In the genomic region with DNA sequence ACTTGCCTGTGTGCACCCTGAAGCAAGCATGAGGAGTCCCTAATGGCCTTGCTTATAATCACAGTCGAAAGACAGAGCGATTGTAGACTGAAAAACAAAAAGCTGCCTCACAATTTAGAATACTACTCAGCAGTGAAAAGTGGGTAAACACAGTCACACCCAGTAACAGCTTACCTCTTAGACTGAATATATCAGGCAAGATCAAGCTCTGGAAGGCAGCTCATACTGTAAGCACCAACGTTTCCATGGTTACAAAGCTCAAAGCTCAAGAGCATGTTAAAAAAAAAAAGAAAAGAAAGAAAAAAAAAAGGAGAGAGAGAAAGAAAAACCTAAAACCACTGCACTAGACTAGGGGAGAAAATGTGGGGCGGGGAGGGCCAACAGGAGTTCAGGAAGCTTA, we compare ENCODE assay signal across 26 mouse cellular contexts.
DNase-seq lines count a peak whose midpoint lies in the region; ATAC-seq and TF ChIP-seq lines count a peak whose summit lies in the region.
"Had no signal": no experiment of that assay in that cellular context is flagged by ENCODE, and none has a peak within 500 bp of the region (broad histone marks: within the 10 kb centered on the region; RNA-seq: fewer than 3 reads in every experiment).

No protein-coding gene starts in this region.

- H3K27me3 ChIP-seq in forebrain, embryonic 14.5 days (replicated peaks; ENCODE audit: control insufficient read depth, insufficient read depth, low read length): no peaks in the 10 kb centered on the region
- H3K27me3 ChIP-seq in forebrain, embryonic 13.5 days: no peaks in the 10 kb centered on the region
- H3K27me3 ChIP-seq in hindbrain, postnatal 0 days (ENCODE audit: insufficient read depth, low read length): no peaks in the 10 kb centered on the region
- H3K27me3 ChIP-seq in hindbrain, embryonic 11.5 days (ENCODE audit: control insufficient read depth, insufficient read depth, low read length): no peaks in the 10 kb centered on the region
- no peaks in the 10 kb centered on the region for H3K27me3 ChIP-seq in midbrain, postnatal 0 days (ENCODE audit: insufficient read depth, low read length)
- H3K27me3 ChIP-seq in midbrain, embryonic 10.5 days (ENCODE audit: low read depth, poor library complexity, severe bottlenecking): no peaks in the 10 kb centered on the region
- H3K27me3 ChIP-seq: embryonic facial prominence, embryonic 12.5 days; forebrain, embryonic 15.5 days; heart, embryonic 13.5 days; hindbrain, embryonic 12.5 days; hindbrain, embryonic 15.5 days; intestine, embryonic 15.5 days had no signal

- peak; percentile 31 for DNase-seq in forebrain, embryonic 14.5 days (ENCODE audit: low spot score)
- DNase-seq in hindbrain, postnatal 0 days (ENCODE audit: low spot score): peak; percentile 31
- DNase-seq in hindbrain, embryonic 11.5 days (ENCODE audit: low spot score): no peak
- peak; percentile 15 for DNase-seq in midbrain, postnatal 0 days (ENCODE audit: low spot score)
- DNase-seq in midbrain, embryonic 10.5 days (ENCODE audit: low spot score): no peak
- DNase-seq in B cell, adult 2 months: no peak
- DNase-seq: adrenal gland, adult 2 months; adrenal gland, postnatal 14 days; cerebellum, adult 18-20 months; cerebellum, adult 9-10 months; cerebellum, postnatal 14 days; gastrocnemius, postnatal 10 days; heart, adult 18-20 months; heart, postnatal 14 days; heart, postnatal 4 days; kidney, adult 11 months had no signal

- no peaks in the 10 kb centered on the region for H3K9me3 ChIP-seq in forebrain, embryonic 14.5 days (replicated peaks; ENCODE audit: control insufficient read depth, low read length)
- no peaks in the 10 kb centered on the region for H3K9me3 ChIP-seq in forebrain, embryonic 13.5 days (replicated peaks)
- no peaks in the 10 kb centered on the region for H3K9me3 ChIP-seq in hindbrain, postnatal 0 days (ENCODE audit: low read length)
- no peaks in the 10 kb centered on the region for H3K9me3 ChIP-seq in hindbrain, embryonic 11.5 days (ENCODE audit: control insufficient read depth, low read length)
- H3K9me3 ChIP-seq in midbrain, postnatal 0 days (ENCODE audit: low read length): no peaks in the 10 kb centered on the region
- H3K9me3 ChIP-seq in midbrain, embryonic 10.5 days (replicated peaks): no peaks in the 10 kb centered on the region
- H3K9me3 ChIP-seq: embryonic facial prominence, embryonic 12.5 days; forebrain, embryonic 15.5 days; heart, embryonic 10.5 days; hindbrain, embryonic 15.5 days; intestine, embryonic 15.5 days had no signal

- no peak overlapping the region for H3K4me3 ChIP-seq in forebrain, embryonic 14.5 days (ENCODE audit: low read depth, low read length)
- H3K4me3 ChIP-seq in forebrain, embryonic 13.5 days: no peak overlapping the region
- no peak overlapping the region for H3K4me3 ChIP-seq in hindbrain, postnatal 0 days (ENCODE audit: low read length)
- no peak overlapping the region for H3K4me3 ChIP-seq in hindbrain, embryonic 11.5 days (ENCODE audit: low read depth, low read length)
- H3K4me3 ChIP-seq in midbrain, postnatal 0 days (ENCODE audit: low read depth, low read length): no peak overlapping the region
- no peak overlapping the region for H3K4me3 ChIP-seq in midbrain, embryonic 10.5 days
- H3K4me3 ChIP-seq: embryonic facial prominence, embryonic 12.5 days; erythroblast, embryonic 14.5 days; forebrain, embryonic 15.5 days; heart, embryonic 10.5 days; heart, embryonic 13.5 days; hindbrain, embryonic 12.5 days; hindbrain, embryonic 15.5 days; intestine, embryonic 15.5 days had no signal

- ATAC-seq in forebrain, embryonic 14.5 days: no peak
- no peak for ATAC-seq in forebrain, embryonic 13.5 days
- no peak for ATAC-seq in hindbrain, postnatal 0 days
- no peak for ATAC-seq in hindbrain, embryonic 11.5 days (ENCODE audit: low FRiP score)
- ATAC-seq in midbrain, postnatal 0 days (ENCODE audit: low FRiP score): no peak
- ATAC-seq: CD4-positive, CD25-positive, alpha-beta regulatory T cell, adult 4 months; forebrain, embryonic 15.5 days; intestine, embryonic 15.5 days had no signal

- no peak for TF ChIP-seq CTCF in hindbrain, postnatal 0 days (IDR thresholded peaks at IDR 0.05; ENCODE audit: low read depth)
- TF ChIP-seq CTCF in midbrain, postnatal 0 days (IDR thresholded peaks at IDR 0.05): no peak

- no peak overlapping the region for H3K4me2 ChIP-seq in forebrain, embryonic 14.5 days (ENCODE audit: low read length)
- H3K4me2 ChIP-seq in forebrain, embryonic 13.5 days: no peak overlapping the region
- no peak overlapping the region for H3K4me2 ChIP-seq in hindbrain, postnatal 0 days (ENCODE audit: low read depth, low read length)
- no peak overlapping the region for H3K4me2 ChIP-seq in hindbrain, embryonic 11.5 days (replicated peaks; ENCODE audit: low read depth, low read length)
- H3K4me2 ChIP-seq in midbrain, postnatal 0 days (ENCODE audit: low read depth, low read length, poor library complexity, severe bottlenecking): no peak overlapping the region
- H3K4me2 ChIP-seq: embryonic facial prominence, embryonic 12.5 days; forebrain, embryonic 15.5 days; heart, embryonic 13.5 days; hindbrain, embryonic 12.5 days; hindbrain, embryonic 15.5 days; intestine, embryonic 15.5 days had no signal

- no peak overlapping the region for H3K9ac ChIP-seq in forebrain, embryonic 14.5 days (ENCODE audit: low read length)
- no peak overlapping the region for H3K9ac ChIP-seq in forebrain, embryonic 13.5 days
- no peak overlapping the region for H3K9ac ChIP-seq in hindbrain, postnatal 0 days (replicated peaks; ENCODE audit: low read length)
- no peak overlapping the region for H3K9ac ChIP-seq in hindbrain, embryonic 11.5 days (ENCODE audit: low read depth, low read length)
- H3K9ac ChIP-seq in midbrain, postnatal 0 days (replicated peaks; ENCODE audit: low read length, poor library complexity, severe bottlenecking): no peak overlapping the region
- H3K9ac ChIP-seq: embryonic facial prominence, embryonic 12.5 days; forebrain, embryonic 15.5 days; heart, embryonic 13.5 days; hindbrain, embryonic 12.5 days; hindbrain, embryonic 15.5 days; intestine, embryonic 15.5 days had no signal

- H3K4me1 ChIP-seq in forebrain, embryonic 14.5 days (ENCODE audit: control insufficient read depth, insufficient read depth, low read length): no peaks in the 10 kb centered on the region
- peaks cover 11% of the 10 kb centered on the region; the same call in 1 of the 2 replicates for H3K4me1 ChIP-seq in forebrain, embryonic 13.5 days
- H3K4me1 ChIP-seq in hindbrain, postnatal 0 days (ENCODE audit: insufficient read depth, low read length): no peaks in the 10 kb centered on the region
- H3K4me1 ChIP-seq in hindbrain, embryonic 11.5 days (replicated peaks; ENCODE audit: control insufficient read depth, insufficient read depth, low read length): no peaks in the 10 kb centered on the region
- no peaks in the 10 kb centered on the region for H3K4me1 ChIP-seq in midbrain, postnatal 0 days (ENCODE audit: insufficient read depth, low read length)
- peaks cover 17% of the 10 kb centered on the region for H3K4me1 ChIP-seq in midbrain, embryonic 10.5 days
- H3K4me1 ChIP-seq: embryonic facial prominence, embryonic 12.5 days; heart, embryonic 13.5 days; hindbrain, embryonic 12.5 days; hindbrain, embryonic 15.5 days; intestine, embryonic 15.5 days had no signal

- H3K27ac ChIP-seq in forebrain, embryonic 14.5 days (ENCODE audit: low read depth, low read length): no peak overlapping the region
- no peak overlapping the region for H3K27ac ChIP-seq in forebrain, embryonic 13.5 days
- H3K27ac ChIP-seq in hindbrain, postnatal 0 days: no peak overlapping the region
- H3K27ac ChIP-seq in hindbrain, embryonic 11.5 days (ENCODE audit: low read depth, low read length): no peak overlapping the region
- H3K27ac ChIP-seq in midbrain, postnatal 0 days (ENCODE audit: low read depth, low read length): no peak overlapping the region
- H3K27ac ChIP-seq in midbrain, embryonic 10.5 days (replicated peaks): no peak overlapping the region
- H3K27ac ChIP-seq: embryonic facial prominence, embryonic 12.5 days; forebrain, embryonic 15.5 days; heart, embryonic 10.5 days; heart, embryonic 13.5 days; hindbrain, embryonic 12.5 days; hindbrain, embryonic 15.5 days; intestine, embryonic 15.5 days had no signal

- WGBS in forebrain, embryonic 14.5 days: 78% methylated on average over 4 of the region's 4 CpGs
- 81% methylated on average over 4 of the region's 4 CpGs for WGBS in forebrain, embryonic 13.5 days
- WGBS in hindbrain, postnatal 0 days: 83% methylated on average over 4 of the region's 4 CpGs
- 89% methylated on average over 4 of the region's 4 CpGs for WGBS in hindbrain, embryonic 11.5 days
- 83% methylated on average over 4 of the region's 4 CpGs for WGBS in midbrain, postnatal 0 days
- 92% methylated on average over 4 of the region's 4 CpGs for WGBS in midbrain, embryonic 10.5 days

- H3K36me3 ChIP-seq in forebrain, embryonic 14.5 days (ENCODE audit: control insufficient read depth, insufficient read depth, low read length): no peaks in the 10 kb centered on the region
- H3K36me3 ChIP-seq in forebrain, embryonic 13.5 days (ENCODE audit: poor library complexity, severe bottlenecking): no peaks in the 10 kb centered on the region
- H3K36me3 ChIP-seq in hindbrain, postnatal 0 days (ENCODE audit: insufficient read depth, low read length): no peaks in the 10 kb centered on the region
- H3K36me3 ChIP-seq in hindbrain, embryonic 11.5 days (ENCODE audit: control insufficient read depth, insufficient read depth, low read length): no peaks in the 10 kb centered on the region
- no peaks in the 10 kb centered on the region for H3K36me3 ChIP-seq in midbrain, postnatal 0 days (ENCODE audit: insufficient read depth, low read length)
- no peaks in the 10 kb centered on the region for H3K36me3 ChIP-seq in midbrain, embryonic 10.5 days
- H3K36me3 ChIP-seq: embryonic facial prominence, embryonic 12.5 days; forebrain, embryonic 15.5 days; heart, embryonic 10.5 days; heart, embryonic 13.5 days; hindbrain, embryonic 12.5 days; hindbrain, embryonic 15.5 days; intestine, embryonic 15.5 days had no signal

Comparison
In these comparisons a context has a peak if more than half of its experiments do, and no peak if none do; other contexts are left out.
1. DNase-seq: peak in forebrain, embryonic 14.5 days (single experiment), hindbrain, postnatal 0 days (single experiment) and midbrain, postnatal 0 days (single experiment); none in hindbrain, embryonic 11.5 days (single experiment), midbrain, embryonic 10.5 days (single experiment) and B cell, adult 2 months (0 of 2).